Mouse (Mus musculus) kidney, postnatal 10 days (tissue): ENCODE data around the gene Aatk.

Experiments
- DNase-seq: peaks from one replicate; pipeline ENCODE4 v3.0.0; 2021; ENCODE audit warnings: mixed read lengths

Gene Aatk

GRCm38 (mm10) chr11:120021367-120021766, 25.6 kb downstream of the Aatk start:
- DNase-seq = no peak

DNA sequence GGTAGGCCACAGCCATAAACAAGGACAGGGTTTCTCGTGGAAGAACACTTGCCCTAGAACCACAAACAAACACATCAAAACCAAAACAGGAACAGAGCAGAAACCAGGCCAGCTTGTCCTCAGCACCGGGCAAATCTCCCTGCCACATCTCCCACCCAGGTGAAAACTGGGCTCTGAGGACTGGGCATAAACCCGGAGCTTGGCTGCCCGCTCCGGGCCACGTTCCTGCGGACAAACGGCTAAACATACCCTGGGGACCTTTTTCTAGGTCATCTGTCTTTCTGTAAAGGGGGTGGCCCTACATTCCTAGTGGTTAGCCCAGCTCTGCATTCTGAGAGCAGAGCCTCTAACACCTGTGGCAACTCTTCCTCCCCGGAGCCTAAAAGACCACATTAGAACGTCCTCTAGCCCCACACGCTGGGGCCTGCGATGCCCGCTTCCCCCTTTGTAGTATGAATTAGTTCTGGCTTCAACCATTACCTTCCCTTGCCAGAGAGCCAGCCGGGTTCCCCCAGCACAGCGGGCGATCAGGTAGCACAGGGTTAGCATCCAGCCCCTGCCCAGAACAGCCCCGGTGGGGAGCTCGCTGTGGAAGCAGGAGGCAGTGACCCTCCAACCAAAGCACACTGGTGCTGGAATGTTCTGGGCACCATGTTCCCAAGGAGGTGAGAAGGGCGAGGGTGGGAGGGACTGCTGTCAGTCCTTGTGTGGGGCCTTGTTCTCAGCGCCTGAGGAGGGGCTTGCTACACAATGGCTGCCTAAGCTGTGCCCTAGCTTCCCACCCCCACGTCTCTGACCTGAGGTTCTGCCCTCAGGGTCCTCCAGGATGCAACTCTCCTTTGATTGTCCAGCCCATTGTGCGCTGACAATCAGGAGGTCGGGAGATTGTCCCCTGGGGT, 27.2 kb downstream of the Aatk start:
- DNase-seq = no peak

DNA sequence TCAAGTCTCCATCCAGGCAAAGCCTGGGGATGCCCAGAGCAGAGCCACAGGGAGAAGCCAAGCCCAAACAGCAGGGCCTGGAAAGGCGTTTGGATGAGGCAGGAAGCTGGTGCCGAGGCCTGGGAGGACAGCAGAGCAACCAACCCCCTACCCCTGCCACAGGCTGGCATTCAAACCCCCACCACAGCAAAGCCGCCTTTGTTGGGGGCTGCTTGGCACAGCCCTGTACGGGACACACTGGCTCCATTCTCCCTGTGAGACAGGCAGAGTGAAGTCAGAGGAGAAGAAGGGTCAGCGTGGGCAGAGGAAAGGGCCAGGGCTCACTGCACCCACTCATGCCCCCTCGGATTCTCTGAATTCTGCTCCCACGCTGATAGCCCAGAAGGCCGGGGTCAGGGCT, 30.0 kb downstream of the Aatk start:
- no peak for DNase-seq

DNA sequence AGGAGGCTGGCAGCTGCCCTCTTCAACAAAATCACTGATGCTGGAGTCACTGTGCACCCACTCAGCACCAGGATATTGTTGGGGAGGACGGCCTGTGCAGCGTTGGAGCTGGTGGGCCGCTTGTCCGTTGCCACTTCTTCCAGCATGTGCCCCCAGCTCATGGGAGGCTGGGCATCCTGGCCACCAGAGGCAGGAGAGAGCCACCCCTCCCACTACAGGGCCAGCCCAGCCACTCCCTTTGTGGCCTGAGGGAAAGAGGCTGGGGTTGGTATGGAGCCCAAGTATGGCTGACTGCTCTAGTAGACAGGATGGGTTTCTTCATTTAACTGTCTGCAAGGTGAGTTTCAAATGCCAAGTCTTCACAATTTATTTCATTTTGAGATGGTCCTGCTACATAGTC, 32.2 kb downstream of the Aatk start:
- no peak for DNase-seq

- peak; percentile 90 for DNase-seq
Measured at GRCm38 (mm10) chr11:120013174-120013711, 33.7 kb downstream of the Aatk start.

GRCm38 (mm10) chr11:120012702-120013101, 34.3 kb downstream of the Aatk start:
- no peak for DNase-seq

- DNase-seq = peak; percentile 61
Measured at GRCm38 (mm10) chr11:120011761-120012560, 35.0 kb downstream of the Aatk start.

GRCm38 (mm10) chr11:120011114-120011760, 35.7 kb downstream of the Aatk start:
- no peak for DNase-seq

- no peak for DNase-seq
Measured at GRCm38 (mm10) chr11:120009937-120010336, 37.0 kb downstream of the Aatk start.

DNA sequence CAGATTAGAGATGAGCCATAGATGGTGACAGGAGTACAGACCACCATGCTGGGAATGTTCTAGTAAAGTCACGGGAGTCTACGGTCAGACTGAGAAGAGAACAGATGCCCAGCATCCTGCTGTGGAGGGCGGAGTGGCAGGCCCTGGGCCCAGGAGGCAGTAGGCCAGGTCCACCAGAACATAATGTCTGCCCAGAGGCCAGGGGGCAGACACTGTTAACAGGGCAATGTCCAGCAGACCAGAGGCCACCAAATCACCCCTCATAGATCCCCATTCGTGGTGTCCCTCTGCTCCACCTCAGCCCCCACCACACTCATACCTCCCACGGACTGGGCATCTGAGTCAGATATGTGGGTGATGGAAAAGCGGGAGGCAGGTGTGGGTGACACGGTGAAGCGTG, 38.0 kb downstream of the Aatk start:
- DNase-seq = no peak

- no peak for DNase-seq
Measured at GRCm38 (mm10) chr11:120008501-120008900, 38.5 kb downstream of the Aatk start.

GRCm38 (mm10) chr11:120007496-120008080, 39.4 kb downstream of the Aatk start:
- peak; percentile 71 for DNase-seq

DNA sequence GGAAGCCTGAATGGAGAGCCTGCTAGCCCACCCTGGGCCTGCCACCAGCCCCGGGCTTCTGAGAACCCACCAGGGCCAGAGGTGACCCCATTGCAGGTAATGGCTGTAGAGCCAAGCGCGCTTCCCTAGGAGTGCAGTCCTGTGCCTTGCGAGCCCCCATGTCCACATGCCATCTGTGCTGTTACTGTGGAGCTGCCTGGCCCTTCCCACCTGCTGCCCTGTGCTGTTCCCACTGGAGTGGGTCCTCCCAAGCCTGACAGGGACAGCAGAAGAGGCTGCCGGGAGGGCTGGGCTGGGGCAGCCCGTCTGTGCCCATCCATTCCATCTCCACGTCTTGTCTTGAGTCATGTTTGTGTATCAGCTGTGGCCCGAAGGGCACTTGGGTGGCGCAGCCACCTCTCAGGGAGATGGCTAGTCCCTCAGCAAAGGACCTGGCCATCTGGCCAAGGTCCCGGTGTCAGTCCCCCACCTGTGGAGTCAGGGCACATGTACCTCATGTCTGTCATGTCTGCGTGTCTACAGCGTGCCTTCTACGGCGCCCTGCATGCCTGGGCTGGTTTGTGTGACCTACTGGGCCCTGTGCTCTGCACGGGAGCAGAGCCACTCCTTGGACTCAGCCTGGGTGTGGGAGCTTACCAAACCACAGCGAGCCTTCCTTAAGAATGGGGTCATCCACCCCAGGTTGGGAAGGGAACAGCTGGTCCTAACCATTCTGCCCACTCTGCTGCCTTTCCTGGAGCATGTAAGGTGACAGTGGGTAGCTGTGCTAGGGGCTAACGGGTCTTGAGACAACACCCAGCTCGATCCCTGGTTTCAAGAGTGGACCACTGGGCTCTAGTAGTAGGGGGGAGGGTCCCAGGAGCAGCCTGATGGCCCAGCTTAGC, 41.3 kb downstream of the Aatk start:
- DNase-seq = no peak

DNA sequence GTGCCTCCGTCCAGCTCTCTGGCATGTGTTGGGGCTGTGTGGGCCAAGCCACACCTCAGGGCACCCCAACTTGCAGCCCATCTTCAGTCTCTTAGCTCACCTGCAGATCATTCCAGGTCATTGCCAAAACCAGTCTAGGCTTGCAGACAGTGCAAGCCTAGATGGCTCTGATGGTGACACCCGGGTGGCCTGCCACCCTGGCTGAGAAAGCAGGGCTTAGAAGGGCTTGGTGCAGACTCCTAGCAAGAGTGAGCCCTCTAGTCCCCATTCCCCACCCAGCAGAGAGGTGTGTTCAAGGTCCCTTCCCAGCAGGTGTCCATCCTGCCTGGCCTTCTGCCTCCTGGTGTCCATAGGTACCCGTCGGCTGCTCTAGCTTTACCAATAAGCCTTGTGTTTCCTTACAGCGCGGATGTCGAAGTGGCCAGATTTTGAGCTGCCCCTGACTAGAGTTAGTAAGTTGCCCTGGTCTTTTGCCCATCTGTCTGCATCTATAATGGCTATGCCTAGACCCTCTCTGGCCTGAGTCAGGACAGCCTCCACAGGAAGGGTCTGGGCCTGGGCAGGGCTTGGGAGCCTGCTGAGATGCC, 44.2 kb downstream of the Aatk start:
- DNase-seq = no peak

DNA sequence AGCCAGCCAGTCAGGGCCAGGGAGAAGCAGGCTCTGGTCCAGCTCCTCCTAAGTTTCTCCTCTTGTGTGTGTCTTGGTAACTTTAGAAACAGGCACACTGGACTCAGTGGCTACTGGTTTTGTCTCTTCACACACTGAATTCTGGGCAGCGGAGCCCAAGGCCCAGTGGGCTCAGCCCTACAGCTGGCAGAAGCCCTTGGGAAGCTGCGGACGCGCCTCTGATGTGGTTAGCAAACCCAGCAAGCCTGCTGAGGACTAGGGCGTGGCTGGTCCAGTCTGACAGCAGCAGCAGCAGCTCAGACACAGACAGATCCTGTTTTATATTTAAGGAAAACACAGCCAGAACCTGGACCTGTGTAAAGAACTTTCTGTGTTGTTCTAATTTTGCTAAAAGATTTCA, 44.9 kb downstream of the Aatk start:
- DNase-seq = no peak

DNA sequence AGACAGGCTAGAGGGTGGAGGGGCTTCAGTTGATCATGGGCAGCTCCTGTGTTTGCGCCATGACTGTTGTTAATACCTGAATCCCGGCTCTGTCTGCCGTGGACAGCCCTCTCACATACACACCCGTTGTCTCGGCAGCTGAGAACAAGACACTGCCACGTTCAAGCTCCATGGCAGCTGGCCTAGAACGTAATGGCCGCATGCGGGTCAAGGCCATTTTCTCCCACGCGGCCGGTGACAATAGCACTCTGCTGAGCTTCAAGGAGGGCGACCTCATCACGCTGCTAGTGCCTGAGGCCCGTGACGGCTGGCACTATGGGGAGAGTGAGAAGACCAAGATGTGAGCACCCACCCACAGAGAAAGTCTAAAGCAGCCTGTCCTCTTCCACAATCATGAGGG, 49.6 kb downstream of the Aatk start:
- no peak for DNase-seq

- DNase-seq = peak; percentile 96
Measured at GRCm38 (mm10) chr11:119991338-119991678, 55.7 kb downstream of the Aatk start.

DNA sequence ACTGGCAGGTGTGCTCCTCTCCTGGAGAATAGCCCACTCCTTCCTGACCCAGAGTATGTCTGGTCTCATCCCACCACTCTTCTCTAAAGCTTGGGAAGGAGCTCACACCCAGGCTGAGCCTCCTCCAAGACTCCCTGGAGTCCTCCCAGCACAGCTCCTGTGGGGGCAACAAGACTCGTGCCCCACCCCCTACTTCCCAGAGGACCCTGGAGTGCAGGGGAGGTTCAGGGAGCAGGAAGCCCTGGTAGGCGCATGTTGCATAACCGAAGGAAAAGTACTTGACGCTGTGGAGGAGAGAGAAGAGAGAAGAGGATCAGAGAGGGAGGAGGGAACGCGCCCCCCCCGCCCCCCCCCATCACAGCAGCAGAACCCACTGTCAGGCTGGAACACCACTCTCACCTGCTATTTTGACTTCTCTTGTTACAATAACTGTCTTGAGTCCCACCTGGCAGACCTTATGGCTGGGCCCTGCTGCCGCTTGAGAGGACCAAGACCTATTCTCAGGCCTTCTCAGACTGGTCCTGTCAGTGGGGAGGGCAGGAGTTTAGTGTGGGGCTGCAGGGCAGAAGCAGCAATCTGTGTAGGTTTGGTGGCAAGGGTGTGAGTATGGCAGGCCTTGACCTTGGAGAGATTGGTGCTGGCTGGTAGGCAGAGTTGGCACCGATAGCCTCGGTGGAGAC, 56.2 kb downstream of the Aatk start:
- no peak for DNase-seq

GRCm38 (mm10) chr11:119989115-119989564, 57.8 kb downstream of the Aatk start:
- peak; percentile 59 for DNase-seq

DNA sequence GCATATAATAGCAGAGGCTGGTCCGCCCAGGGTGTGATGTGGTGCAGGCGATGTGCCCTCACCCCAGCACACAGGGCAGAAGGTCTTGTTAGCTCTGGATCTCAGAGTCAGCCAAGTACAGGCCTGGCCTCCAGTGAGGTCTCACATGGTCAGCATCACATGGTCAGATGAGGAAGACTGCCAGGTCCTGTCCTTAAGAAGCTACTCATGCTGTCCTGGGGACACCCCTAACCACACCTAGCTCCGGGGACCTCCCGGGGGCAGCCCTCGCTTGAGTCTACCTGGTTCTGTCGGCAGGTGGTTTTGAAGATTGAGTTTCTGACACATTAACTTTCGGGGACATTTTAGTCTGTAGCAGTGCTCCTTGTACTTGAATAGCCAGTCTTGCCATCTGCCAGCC, 58.6 kb downstream of the Aatk start:
- peak; percentile 58 for DNase-seq

- no peak for DNase-seq
Measured at GRCm38 (mm10) chr11:119987876-119988275, 59.1 kb downstream of the Aatk start.
